Mouse (Mus musculus) embryonic fibroblast, embryonic 13.5 days (primary cell): ENCODE measurements at regions not wholly inside any gene's neighbourhood (a gene's known extent, or its start where the extent isn't known, plus 50 kb on each side); places are given as distances from the start of the nearest gene placed in this dataset.

ENCODE experiments used
- CTCF ChIP-seq: IDR thresholded peaks from 2 replicates; pipeline ENCODE4 v1.5.1; 2011; ENCODE audit warnings: mild to moderate bottlenecking, control low read depth, low read length, moderate library complexity, borderline replicate concordance; ENCODE audit not compliant: insufficient read depth
- POLR2A ChIP-seq: IDR thresholded peaks from 2 replicates; pipeline ENCODE4 v1.6.1; 2011; ENCODE audit warnings: low read depth, mild to moderate bottlenecking, control low read depth, low read length, moderate library complexity

- TF ChIP-seq POLR2A (no peak), CTCF (no peak)
Measured at GRCm38 (mm10) chr17:62545330-62545729, 335.8 kb downstream of the Efna5 start.
